Mouse (Mus musculus) common myeloid progenitor, adult 5-6 weeks (primary cell): Measurements from ENCODE around the gene Pappa. TPM values are rescaled to one million over a fixed set of nuclear protein-coding genes. Genes with fewer than 3 reads are reported as not detected.

Source experiments
- ATAC-seq: replicated peaks from 2 replicates; pipeline ENCODE4 v1.8.0; 2016; ENCODE audit warnings: low read depth, mild to moderate bottlenecking, moderate TSS enrichment, inconsistent platforms; ENCODE audit not compliant: poor library complexity, severe bottlenecking
- total RNA-seq: library from RNA; stranded (forward); fragments of 200-1000, 187-1606 nt; gene quantifications from 2 replicates; pipeline ENCODE4 v1.2.3, GENCODE M21; 2017

The Pappa gene
- total RNA-seq: not detected in 2 replicates

- ATAC-seq: no peak
Measured at GRCm38 (mm10) chr4:65123741-65124224, at the start of gene Pappa. Pappa (plus strand) TSS chr4:65124174.

DNA sequence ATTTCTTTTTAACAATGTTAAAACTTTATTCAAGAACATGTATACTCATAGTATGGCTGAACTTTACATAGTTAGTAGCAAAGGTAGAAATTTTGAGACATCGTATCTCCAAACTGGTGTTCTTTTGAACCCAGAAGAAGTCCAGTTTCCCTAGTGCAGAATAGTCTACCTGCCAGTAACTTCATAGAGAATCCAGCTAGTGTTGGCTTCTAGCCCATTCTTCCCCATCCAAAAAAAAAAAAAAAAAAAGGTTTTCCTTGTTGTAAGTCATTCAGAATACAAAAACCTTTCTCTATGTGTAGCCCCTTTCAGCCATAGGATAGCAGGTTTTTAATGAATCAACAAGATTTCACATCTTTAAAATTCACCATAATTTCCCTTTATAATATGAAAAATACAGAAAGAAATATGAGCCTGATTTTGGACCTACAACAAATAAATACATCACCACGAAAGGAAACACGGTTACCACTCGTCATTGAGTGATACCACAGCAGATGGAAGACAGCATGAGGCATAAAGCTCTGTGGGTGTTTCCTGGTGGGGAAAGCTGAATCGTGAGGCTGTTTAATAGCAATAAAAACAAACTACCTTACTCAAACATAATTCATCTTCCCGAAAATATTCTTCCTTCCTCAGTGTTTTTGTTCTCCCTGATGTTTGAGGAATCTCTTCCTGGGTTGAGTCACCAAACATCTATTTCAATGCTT, 45.9 kb upstream of the Pappa start:
- ATAC-seq: no peak

DNA sequence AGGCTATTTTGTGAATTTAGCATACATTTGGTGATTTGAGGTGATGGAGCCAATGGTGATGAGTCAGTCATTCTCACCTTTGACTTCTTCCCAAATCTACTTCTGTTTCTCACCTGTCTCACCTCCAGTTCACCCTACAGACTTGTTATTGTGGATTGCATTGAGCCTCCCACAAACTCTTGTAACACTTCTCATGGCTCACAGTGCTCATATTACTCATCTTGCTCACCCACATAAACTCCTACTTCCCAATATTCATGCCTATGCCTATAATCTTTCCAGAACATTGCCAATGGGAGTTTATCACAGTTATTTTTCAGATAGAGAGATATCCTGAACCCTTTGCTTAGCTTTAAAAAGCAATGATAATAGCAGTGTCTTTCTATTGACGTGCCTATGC, 37.1 kb upstream of the Pappa start:
- ATAC-seq: no peak

DNA sequence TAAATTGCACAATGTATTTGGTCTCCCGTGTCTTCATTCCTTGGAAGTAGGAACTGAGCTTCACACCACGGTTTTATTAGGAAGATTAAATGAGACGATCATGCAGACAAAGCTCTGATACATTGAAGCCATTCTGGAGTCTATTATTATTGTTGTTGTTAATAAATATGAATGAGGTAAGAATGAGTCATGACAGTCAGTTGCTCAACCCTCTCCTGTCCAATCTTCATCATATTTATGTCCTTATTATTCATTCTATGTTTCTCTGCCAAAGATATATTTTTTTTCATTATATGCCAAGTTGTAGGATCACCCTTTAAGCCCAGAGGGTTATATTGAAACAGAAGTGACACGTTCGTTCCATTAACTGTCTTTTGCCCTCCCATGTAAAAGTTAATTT, 36.4 kb upstream of the Pappa start:
- ATAC-seq: no peak

GRCm38 (mm10) chr4:65092191-65092590, 31.8 kb upstream of the Pappa start:
- ATAC-seq: no peak

GRCm38 (mm10) chr4:65120329-65120728, 3.6 kb upstream of the Pappa start:
- no peak for ATAC-seq

DNA sequence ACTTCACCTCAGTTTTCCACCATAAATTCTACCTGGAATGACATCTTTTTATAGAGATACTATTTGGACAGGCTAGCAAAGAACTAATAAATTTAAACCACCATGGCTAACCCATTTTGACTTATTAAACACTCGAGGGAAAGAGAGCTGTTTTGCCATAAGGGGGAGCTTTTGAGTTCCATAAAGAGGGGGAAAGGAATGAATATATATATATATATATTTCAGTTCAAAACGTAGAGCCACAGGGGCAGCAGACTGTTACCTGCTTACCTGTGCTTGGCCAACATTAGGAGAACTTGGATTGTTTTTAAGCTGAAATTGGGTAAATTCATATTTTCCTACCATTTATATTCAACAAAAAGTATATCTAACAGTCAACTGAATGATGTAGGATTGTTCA, 1.1 kb upstream of the Pappa start:
- ATAC-seq: no peak

GRCm38 (mm10) chr4:65124369-65125151, 586 bp downstream of the Pappa start:
- no peak for ATAC-seq

- ATAC-seq: peak; percentile 43
Measured at GRCm38 (mm10) chr4:65125341-65126332, 1.7 kb downstream of the Pappa start.

- ATAC-seq: no peak
Measured at GRCm38 (mm10) chr4:65126451-65127290, 2.7 kb downstream of the Pappa start.

GRCm38 (mm10) chr4:65127291-65127590, 3.3 kb downstream of the Pappa start:
- ATAC-seq: no peak

GRCm38 (mm10) chr4:65132657-65133056, 8.7 kb downstream of the Pappa start:
- ATAC-seq: no peak

DNA sequence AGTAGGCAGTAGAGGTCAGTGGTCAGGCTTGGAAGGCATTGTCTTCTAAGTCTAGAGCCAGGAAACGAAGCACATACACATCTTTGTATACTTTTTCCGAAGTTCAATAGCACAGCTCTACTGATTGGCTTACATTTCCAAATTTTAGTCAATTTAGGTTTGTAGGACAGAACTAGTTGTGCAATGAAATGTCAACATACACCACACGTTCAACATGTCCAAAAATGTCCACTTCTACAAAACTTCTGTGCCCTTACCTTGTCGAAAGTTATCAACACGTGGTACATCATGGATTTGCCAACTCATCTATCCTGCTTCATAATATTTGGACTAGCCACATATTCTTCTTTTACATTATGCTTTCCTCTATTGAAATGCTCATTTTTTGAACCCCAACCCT, 10.4 kb downstream of the Pappa start:
- ATAC-seq: no peak

DNA sequence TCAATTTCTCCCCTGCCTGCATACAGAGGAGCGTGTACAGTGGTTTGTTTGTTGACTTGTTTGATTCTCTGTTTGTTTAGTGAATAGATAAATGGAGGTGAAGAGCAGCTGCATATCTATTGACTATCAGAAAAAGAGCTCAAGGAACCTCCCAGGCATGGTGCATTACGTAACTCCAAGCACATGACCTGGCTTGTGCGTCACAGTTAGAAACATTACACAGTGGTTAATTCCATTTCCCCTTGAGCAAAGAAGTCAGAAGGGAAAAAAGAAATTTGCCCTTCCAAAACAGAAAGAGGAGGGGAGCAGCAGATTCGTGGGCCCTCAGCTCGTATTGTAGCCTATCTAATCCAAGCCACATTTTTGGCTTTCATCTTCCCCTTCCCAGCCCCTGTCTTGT, 11.1 kb downstream of the Pappa start:
- peak; percentile 58 for ATAC-seq

GRCm38 (mm10) chr4:65136541-65136940, 12.6 kb downstream of the Pappa start:
- no peak for ATAC-seq

- ATAC-seq: no peak
Measured at GRCm38 (mm10) chr4:65146936-65147335, 23.0 kb downstream of the Pappa start.

GRCm38 (mm10) chr4:65153601-65154000, 29.6 kb downstream of the Pappa start:
- ATAC-seq: no peak

DNA sequence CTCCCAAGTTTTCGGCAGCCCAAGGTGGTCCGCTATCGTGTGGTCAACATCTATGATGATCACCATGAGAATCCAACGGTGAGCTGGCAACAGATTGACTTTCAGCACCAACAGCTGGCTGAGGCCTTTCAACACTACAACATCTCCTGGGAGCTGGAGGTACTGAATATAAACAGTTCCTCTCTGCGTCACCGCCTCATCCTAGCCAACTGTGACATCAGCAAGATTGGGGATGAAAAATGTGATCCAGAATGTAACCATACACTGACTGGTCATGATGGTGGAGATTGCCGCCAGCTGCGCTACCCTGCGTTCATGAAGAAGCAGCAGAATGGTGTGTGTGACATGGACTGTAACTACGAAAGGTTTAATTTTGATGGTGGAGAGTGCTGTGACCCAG, 32.3 kb downstream of the Pappa start:
- ATAC-seq: no peak

- ATAC-seq: no peak
Measured at GRCm38 (mm10) chr4:65158651-65159050, 34.7 kb downstream of the Pappa start.

DNA sequence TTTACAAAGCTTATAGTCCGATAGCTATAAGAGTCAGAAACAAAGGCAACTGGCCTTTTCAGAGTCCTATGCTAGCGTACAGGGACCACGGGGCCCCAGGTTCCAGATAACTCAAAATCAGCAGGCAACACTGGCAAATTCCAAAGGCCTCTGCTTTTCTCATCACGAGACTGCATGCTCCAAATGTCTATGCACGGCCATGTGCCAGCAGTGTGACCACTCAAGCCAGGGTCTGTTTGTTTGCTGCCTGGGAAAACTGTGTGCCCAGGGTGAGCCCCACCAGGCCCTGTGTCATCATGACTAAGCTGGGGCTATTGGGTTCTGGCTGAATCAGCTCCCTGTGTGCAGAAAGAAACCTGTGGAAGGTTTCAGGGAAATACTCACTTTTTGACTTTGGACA, 35.5 kb downstream of the Pappa start:
- no peak for ATAC-seq
